Mouse (Mus musculus) myocyte (in vitro differentiated cells): ENCODE measurements around the gene Frmd7. TPM values are rescaled to one million over a fixed set of nuclear protein-coding genes. Genes with fewer than 3 reads are reported as not detected.

Source experiments
- H3K27me3 ChIP-seq: one replicate; pipeline ENCODE4 v1.6.1; 2011; ENCODE audit not compliant: control insufficient read depth, insufficient read depth, insufficient read length
- H3K36me3 ChIP-seq: one replicate; pipeline ENCODE4 v1.6.1; 2011; ENCODE audit not compliant: control insufficient read depth, insufficient read depth
- H3K4me2 ChIP-seq: one replicate; pipeline ENCODE4 v1.6.1; 2011; ENCODE audit warnings: low read depth, control low read depth
- H3K4me3 ChIP-seq: one replicate; pipeline ENCODE4 v1.5.1; 2011; ENCODE audit warnings: mild to moderate bottlenecking, control low read depth, moderate library complexity
- H3K79me2 ChIP-seq: one replicate; pipeline ENCODE4 v1.6.1; 2011; ENCODE audit not compliant: control insufficient read depth, insufficient read depth
- H3ac ChIP-seq: one replicate; pipeline ENCODE4 v1.6.1; 2011; ENCODE audit not compliant: control insufficient read depth, insufficient read length
- CEBPB ChIP-seq: IDR thresholded peaks from 2 replicates; pipeline ENCODE4 v1.6.1; 2011; ENCODE audit warnings: mild to moderate bottlenecking, moderate library complexity; ENCODE audit not compliant: poor library complexity, insufficient read depth, severe bottlenecking
- E2F4 ChIP-seq: IDR thresholded peaks from one replicate; pipeline ENCODE4 v1.6.1; 2011; ENCODE audit warnings: mild to moderate bottlenecking, control low read depth, moderate library complexity; ENCODE audit not compliant: insufficient read depth
- MAX ChIP-seq: IDR thresholded peaks from one replicate; pipeline ENCODE4 v1.6.1; 2011; ENCODE audit warnings: low read depth, mild to moderate bottlenecking, control low read depth
- MYOD1 ChIP-seq, 3 experiments: IDR thresholded peaks; one replicate each; pipeline ENCODE4 v1.6.1; 2011; ENCODE audit warnings: control low read depth in 2 of 3, low read depth in 2 of 3, mild to moderate bottlenecking in 2 of 3, moderate library complexity in 1 of 3; ENCODE audit not compliant: insufficient read length in 2 of 3, control insufficient read depth in 1 of 3
- MYOG ChIP-seq, 3 experiments: IDR thresholded peaks; one replicate each; pipeline ENCODE4 v1.6.1; 2011; ENCODE audit warnings: control low read depth in 2 of 3, low read depth in 2 of 3, mild to moderate bottlenecking in 2 of 3; ENCODE audit not compliant: insufficient read length in 2 of 3, control insufficient read depth in 1 of 3, insufficient read depth in 1 of 3
- POLR2A ChIP-seq: IDR thresholded peaks from one replicate; pipeline ENCODE4 v1.6.1; 2011; ENCODE audit warnings: low read depth, mild to moderate bottlenecking, control low read depth, moderate library complexity; ENCODE audit not compliant: insufficient read length
- POLR2AphosphoS2 ChIP-seq: IDR thresholded peaks from one replicate; pipeline ENCODE4 v1.6.1; 2011; ENCODE audit warnings: low read depth, control low read depth; ENCODE audit not compliant: insufficient read length
- REST ChIP-seq: IDR thresholded peaks from one replicate; pipeline ENCODE4 v1.6.1; 2011; ENCODE audit warnings: mild to moderate bottlenecking, control low read depth, moderate library complexity; ENCODE audit not compliant: insufficient read depth, insufficient read length
- SRF ChIP-seq: IDR thresholded peaks from one replicate; pipeline ENCODE4 v1.6.1; 2011; ENCODE audit warnings: low read depth; ENCODE audit not compliant: control insufficient read depth, insufficient read length
- TCF12 ChIP-seq: IDR thresholded peaks from one replicate; pipeline ENCODE4 v1.6.1; 2011; ENCODE audit warnings: mild to moderate bottlenecking, control low read depth; ENCODE audit not compliant: poor library complexity, insufficient read depth, severe bottlenecking
- TCF3 ChIP-seq: IDR thresholded peaks from one replicate; pipeline ENCODE4 v1.6.1; 2011; ENCODE audit warnings: low read depth, control low read depth; ENCODE audit not compliant: insufficient read length
- USF1 ChIP-seq: IDR thresholded peaks from one replicate; pipeline ENCODE4 v1.6.1; 2011; ENCODE audit warnings: low read depth, mild to moderate bottlenecking, control low read depth, moderate library complexity
- polyA plus RNA-seq: library from polyadenylated mRNA; unstranded; fragments of >200 nt; fragmentation: generic; extraction: Trizol; gene quantifications from one replicate; pipeline ENCODE4 v1.2.1, GENCODE M21; 2012; ENCODE audit warnings: missing spikeins

The Frmd7 gene
- polyA plus RNA-seq, 1 experiment = not detected

DNA sequence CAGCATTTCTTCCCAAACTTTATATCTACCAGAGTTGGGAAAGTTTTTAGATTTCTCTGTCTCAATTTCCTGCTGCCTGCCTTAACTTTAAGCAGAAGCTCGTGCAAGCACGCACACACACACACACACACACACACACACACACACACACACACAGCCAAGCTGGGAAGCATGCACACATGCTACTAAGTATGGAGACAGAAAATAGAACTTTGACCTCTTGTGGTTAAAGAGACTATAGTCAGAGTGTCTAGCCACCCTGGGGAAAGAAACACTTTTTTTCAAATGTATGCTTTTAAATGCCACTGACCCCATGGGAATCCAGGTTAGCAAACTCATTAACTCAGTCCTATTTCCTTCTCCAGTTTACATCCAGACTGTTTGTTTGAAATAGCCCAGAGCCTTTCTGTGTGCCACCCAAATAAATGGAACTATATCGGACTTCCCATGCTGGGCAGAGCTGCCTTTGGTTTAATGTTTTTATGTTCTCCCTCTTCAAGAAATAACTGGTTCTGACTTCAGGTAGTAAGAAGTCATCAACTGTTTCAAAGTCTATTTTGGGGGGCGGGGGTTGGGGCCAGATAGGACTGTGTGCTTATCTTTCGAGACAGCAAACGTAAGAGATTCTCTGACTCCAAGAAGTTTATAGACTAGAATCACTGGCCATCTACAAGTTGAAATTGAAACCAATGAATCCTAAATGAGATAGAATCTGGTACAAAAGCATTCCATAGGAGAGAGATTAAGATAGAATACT is 91.9 kb downstream of the Frmd7 start:
- Histone ChIP-seq H3K27me3 (no peaks in the 10 kb centered on the region), H3K4me3 (no peak overlapping the region), H3K36me3 (no peaks in the 10 kb centered on the region), H3K4me2 (no peak overlapping the region), H3ac (no peak overlapping the region), H3K79me2 (no peaks in the 10 kb centered on the region)
- TF ChIP-seq MYOG (IDR thresholded peaks at IDR 0.05; ENCODE audit: control insufficient read depth in 1 of 3, insufficient read depth in 1 of 3, insufficient read length in 2 of 3, low read depth in 2 of 3) (no peak), USF1 (no peak), MYOD1 (IDR thresholded peaks at IDR 0.05; ENCODE audit: control insufficient read depth in 1 of 3, insufficient read length in 2 of 3, low read depth in 2 of 3) (no peak), REST (no peak), TCF3 (no peak), MAX (no peak), E2F4 (no peak), POLR2A (no peak), POLR2AphosphoS2 (no peak), SRF (no peak), TCF12 (no peak), CEBPB (no peak)

Other genes starting within 250 kb of the Frmd7 start
- not detected for gene Stk26, start 101.7 kb downstream of the Frmd7 start, polyA plus RNA-seq
- gene Rap2c, start 75.3 kb upstream of the Frmd7 start, polyA plus RNA-seq = 8.3 TPM